Mouse (Mus musculus): ENCODE measurements around the gene Cldn10.

- TF ChIP-seq CTCF (IDR thresholded peaks at IDR 0.05; ENCODE audit: extremely low read depth, insufficient read depth, low read length) (no peak), POLR2A (IDR thresholded peaks at IDR 0.05; ENCODE audit: extremely low read depth, insufficient read depth, low read length) (no peak)
Observed at GRCm38 (mm10) chr14:118803936-118804335, 16.2 kb downstream of the Cldn10 start.

Measured in cortical plate, adult 2 months (tissue).